Mouse (Mus musculus) erythroid progenitor cell, adult 5-6 weeks (primary cell): Measurements from ENCODE around the gene Panx3. TPM values are rescaled to one million over a fixed set of nuclear protein-coding genes. Genes with fewer than 3 reads are reported as not detected.

Source experiments
- ATAC-seq: replicated peaks from 2 replicates; pipeline ENCODE4 v1.8.0; 2016; ENCODE audit warnings: moderate number of reproducible peaks, mild to moderate bottlenecking, moderate TSS enrichment, inconsistent platforms; ENCODE audit not compliant: poor library complexity, low FRiP score, severe bottlenecking
- total RNA-seq, 2 experiments: library from RNA; stranded (forward) in 1 of 2; stranded (reverse) in 1 of 2; fragments of 150-400 nt in 1 of 2; fragments of 186-747, 209-891 nt in 1 of 2; gene quantifications; 2 replicates each; pipeline versions ENCODE4 v1.2.3 to v1.2.4; 2015 to 2017; ENCODE audit warnings: low replicate concordance in 2 of 2

The Panx3 gene
- total RNA-seq, 2 experiments from 2014 or later = not detected

- no peak for ATAC-seq
Observed at GRCm38 (mm10) chr9:37636800-37637542, 32.1 kb downstream of the Panx3 start.

- ATAC-seq = peak; percentile 72
Observed at GRCm38 (mm10) chr9:37636335-37636734, 32.7 kb downstream of the Panx3 start.

- no peak for ATAC-seq
Observed at GRCm38 (mm10) chr9:37634269-37634668, 34.8 kb downstream of the Panx3 start.

- no peak for ATAC-seq
Observed at GRCm38 (mm10) chr9:37632305-37632704, 36.7 kb downstream of the Panx3 start.

- no peak for ATAC-seq
Observed at GRCm38 (mm10) chr9:37629941-37630340, 39.1 kb downstream of the Panx3 start.

- ATAC-seq = no peak
Observed at GRCm38 (mm10) chr9:37628581-37628980, 40.5 kb downstream of the Panx3 start.

- no peak for ATAC-seq
Observed at GRCm38 (mm10) chr9:37627263-37627662, 41.8 kb downstream of the Panx3 start.

- no peak for ATAC-seq
Observed at GRCm38 (mm10) chr9:37626103-37626567, 42.9 kb downstream of the Panx3 start.

GRCm38 (mm10) chr9:37625641-37626040 lies 43.4 kb downstream of the Panx3 start:
- no peak for ATAC-seq

- no peak for ATAC-seq
Observed at GRCm38 (mm10) chr9:37625129-37625528, 43.9 kb downstream of the Panx3 start.

GRCm38 (mm10) chr9:37624502-37624901 lies 44.5 kb downstream of the Panx3 start:
- ATAC-seq = no peak

- ATAC-seq = no peak
Observed at GRCm38 (mm10) chr9:37623981-37624380, 45.1 kb downstream of the Panx3 start.

GRCm38 (mm10) chr9:37621290-37621689 lies 47.7 kb downstream of the Panx3 start:
- ATAC-seq = no peak

GRCm38 (mm10) chr9:37616770-37617169 lies 52.3 kb downstream of the Panx3 start:
- no peak for ATAC-seq

GRCm38 (mm10) chr9:37615220-37615619 lies 53.8 kb downstream of the Panx3 start:
- ATAC-seq = no peak

GRCm38 (mm10) chr9:37614316-37614715 lies 54.7 kb downstream of the Panx3 start:
- ATAC-seq = no peak

GRCm38 (mm10) chr9:37613911-37614280 lies 55.1 kb downstream of the Panx3 start:
- ATAC-seq = peak; percentile 22; the same call in 1 of the 2 replicates

- ATAC-seq = peak; percentile 95
Observed at GRCm38 (mm10) chr9:37613182-37613910, 55.7 kb downstream of the Panx3 start, which contains the start of gene Spa17. Gene Spa17 (minus strand): TSS chr9:37613722.
